Mouse (Mus musculus): ENCODE results near the gene Gli2. TPM values are rescaled to one million over a fixed set of nuclear protein-coding genes. Genes with fewer than 3 reads are reported as not detected.

Gene Gli2
- not detected for polyA plus RNA-seq (2017; shearing (Covaris generic))

GRCm38 (mm10) chr1:119053402-119053841 lies at the start of gene Gli2:
Gene Gli2, minus strand, starts transcription at chr1:119053619.

Measured in activated CD4-positive, CD25-positive, alpha-beta regulatory T cell, adult 9 weeks (primary cell).